ENCODE assay signal across 19 mouse cellular contexts in genomic region chr1:30362072-30362769, GRCm38 (mm10).
A peak's percentile ranks its signal among the peaks of the same experiment; 100 is the strongest.
DNase-seq lines count a peak whose midpoint lies in the region; ATAC-seq lines count a peak whose summit lies in the region.
"Had no signal": no experiment of that assay in that cellular context is flagged by ENCODE, and none has a peak within 500 bp of the region (broad histone marks: within the 10 kb centered on the region; RNA-seq: fewer than 3 reads in every experiment).

No protein-coding gene starts in this region.

- 76% methylated on average over 7 of the region's 7 CpGs for WGBS in hindbrain, embryonic 12.5 days
- whole genome bisulfite sequencing in hindbrain, embryonic 10.5 days: 84% methylated on average over 7 of the region's 7 CpGs
- WGBS in neural tube, embryonic 13.5 days: 75% methylated on average over 7 of the region's 7 CpGs
- WGBS in midbrain, embryonic 15.5 days: 45% methylated on average over 7 of the region's 7 CpGs
- 92% methylated on average over 7 of the region's 7 CpGs for WGBS in forebrain, embryonic 10.5 days

- no peak for DNase-seq in hindbrain, embryonic 10.5 days (ENCODE audit: low spot score)
- no peak for DNase-seq in neural tube, embryonic 10.5 days (ENCODE audit: extremely low spot score, low spot score)
- no peak for DNase-seq in thymus, postnatal 14 days
- DNase-seq in forebrain, embryonic 10.5 days (ENCODE audit: extremely low spot score, low spot score): no peak
- no peak for DNase-seq in testis, postnatal 14 days (ENCODE audit: low spot score)
- DNase-seq: adrenal gland, postnatal 10 days; cerebellum, adult 18-20 months; cerebellum, adult 9-11 months; gastrocnemius, postnatal 36 days; heart, adult 18-20 months; heart, postnatal 10 days had no signal

- ATAC-seq in hindbrain, embryonic 12.5 days (ENCODE audit: low FRiP score): peak; percentile 54; the same call in 1 of the 2 replicates
- peak; percentile 19; the same call in 1 of the 2 replicates for ATAC-seq in neural tube, embryonic 13.5 days (ENCODE audit: low read depth)
- peak; percentile 82 for ATAC-seq in midbrain, embryonic 15.5 days (replicated peaks)
- ATAC-seq: forebrain, embryonic 15.5 days; inflammation-experienced regulatory T-cells, adult 6 months had no signal

- H3K27ac ChIP-seq in hindbrain, embryonic 12.5 days: no peak overlapping the region
- H3K27ac ChIP-seq in hindbrain, embryonic 10.5 days: no peak overlapping the region
- no peak overlapping the region for H3K27ac ChIP-seq in neural tube, embryonic 13.5 days (replicated peaks)
- H3K27ac ChIP-seq in midbrain, embryonic 15.5 days: no peak overlapping the region
- H3K27ac ChIP-seq in forebrain, embryonic 10.5 days: no peak overlapping the region
- H3K27ac ChIP-seq: embryonic facial prominence, embryonic 15.5 days; forebrain, embryonic 15.5 days; heart, embryonic 10.5 days had no signal

- no peak overlapping the region for H3K4me2 ChIP-seq in hindbrain, embryonic 12.5 days (replicated peaks)
- no peak overlapping the region for H3K4me2 ChIP-seq in neural tube, embryonic 13.5 days
- H3K4me2 ChIP-seq in midbrain, embryonic 15.5 days: no peak overlapping the region
- H3K4me2 ChIP-seq: embryonic facial prominence, embryonic 15.5 days; forebrain, embryonic 15.5 days had no signal

- H3K9me3 ChIP-seq in hindbrain, embryonic 12.5 days (replicated peaks): no peaks in the 10 kb centered on the region
- H3K9me3 ChIP-seq in hindbrain, embryonic 10.5 days: no peaks in the 10 kb centered on the region
- no peaks in the 10 kb centered on the region for H3K9me3 ChIP-seq in neural tube, embryonic 13.5 days
- no peaks in the 10 kb centered on the region for H3K9me3 ChIP-seq in midbrain, embryonic 15.5 days
- no peaks in the 10 kb centered on the region for H3K9me3 ChIP-seq in forebrain, embryonic 10.5 days
- H3K9me3 ChIP-seq: embryonic facial prominence, embryonic 15.5 days; forebrain, embryonic 15.5 days; heart, embryonic 10.5 days had no signal

- no peak overlapping the region for H3K9ac ChIP-seq in hindbrain, embryonic 12.5 days
- H3K9ac ChIP-seq in neural tube, embryonic 13.5 days: no peak overlapping the region
- no peak overlapping the region for H3K9ac ChIP-seq in midbrain, embryonic 15.5 days
- H3K9ac ChIP-seq: embryonic facial prominence, embryonic 15.5 days; forebrain, embryonic 15.5 days had no signal

- no peaks in the 10 kb centered on the region for H3K36me3 ChIP-seq in hindbrain, embryonic 12.5 days
- no peaks in the 10 kb centered on the region for H3K36me3 ChIP-seq in hindbrain, embryonic 10.5 days
- no peaks in the 10 kb centered on the region for H3K36me3 ChIP-seq in neural tube, embryonic 13.5 days
- H3K36me3 ChIP-seq in midbrain, embryonic 15.5 days (replicated peaks): no peaks in the 10 kb centered on the region
- no peaks in the 10 kb centered on the region for H3K36me3 ChIP-seq in forebrain, embryonic 10.5 days (replicated peaks)
- H3K36me3 ChIP-seq: embryonic facial prominence, embryonic 15.5 days; forebrain, embryonic 15.5 days; heart, embryonic 10.5 days had no signal

- H3K27me3 ChIP-seq in hindbrain, embryonic 12.5 days: no peaks in the 10 kb centered on the region
- H3K27me3 ChIP-seq in hindbrain, embryonic 10.5 days (ENCODE audit: insufficient read depth, poor library complexity, severe bottlenecking): no peaks in the 10 kb centered on the region
- H3K27me3 ChIP-seq in neural tube, embryonic 13.5 days: no peaks in the 10 kb centered on the region
- H3K27me3 ChIP-seq in midbrain, embryonic 15.5 days (replicated peaks): no peaks in the 10 kb centered on the region
- H3K27me3 ChIP-seq in forebrain, embryonic 10.5 days (ENCODE audit: poor library complexity, severe bottlenecking): no peaks in the 10 kb centered on the region
- H3K27me3 ChIP-seq: embryonic facial prominence, embryonic 15.5 days; forebrain, embryonic 15.5 days had no signal

- no peak overlapping the region for H3K4me3 ChIP-seq in hindbrain, embryonic 12.5 days
- no peak overlapping the region for H3K4me3 ChIP-seq in hindbrain, embryonic 10.5 days
- no peak overlapping the region for H3K4me3 ChIP-seq in neural tube, embryonic 13.5 days
- no peak overlapping the region for H3K4me3 ChIP-seq in midbrain, embryonic 15.5 days
- H3K4me3 ChIP-seq in forebrain, embryonic 10.5 days: no peak overlapping the region
- H3K4me3 ChIP-seq: embryonic facial prominence, embryonic 15.5 days; erythroblast, embryonic 14.5 days; forebrain, embryonic 15.5 days; heart, embryonic 10.5 days had no signal

- H3K4me1 ChIP-seq in hindbrain, embryonic 12.5 days: no peaks in the 10 kb centered on the region
- H3K4me1 ChIP-seq in hindbrain, embryonic 10.5 days (replicated peaks): no peaks in the 10 kb centered on the region
- no peaks in the 10 kb centered on the region for H3K4me1 ChIP-seq in neural tube, embryonic 13.5 days (replicated peaks)
- no peaks in the 10 kb centered on the region for H3K4me1 ChIP-seq in midbrain, embryonic 15.5 days
- H3K4me1 ChIP-seq in forebrain, embryonic 10.5 days: no peaks in the 10 kb centered on the region
- H3K4me1 ChIP-seq: embryonic facial prominence, embryonic 15.5 days; forebrain, embryonic 15.5 days; heart, embryonic 10.5 days had no signal

Comparison
In these comparisons a context has a peak if more than half of its experiments do, and no peak if none do; other contexts are left out.
1. ATAC-seq: peak in every context shown above with its lines; median percentile 82 in midbrain, embryonic 15.5 days; 54 in hindbrain, embryonic 12.5 days; 19 in neural tube, embryonic 13.5 days.